Mouse (Mus musculus) CD8-positive naive resting alpha-beta T cell, adult 57 days (primary cell): ENCODE results near the gene Dohh. TPM values are rescaled to one million over a fixed set of nuclear protein-coding genes. Genes with fewer than 3 reads are reported as not detected.

ENCODE experiments used
- total RNA-seq: library from RNA; stranded (reverse); gene quantifications from one replicate; pipeline ENCODE4 v1.2.4, GENCODE M21; 2023

Gene Dohh
- 44.9 TPM for total RNA-seq

GRCm38 (mm10) chr10:81383802-81384604 lies at the start of gene Dohh, which contains the start of gene Gm48551:
Gene Dohh (plus strand): TSS chr10:81384428.
Gene Gm48551 (plus strand): TSS chr10:81384466.

GRCm38 (mm10) chr10:81342686-81343505 lies 41.3 kb upstream of the Dohh start, which contains the start of gene Gipc3:
Gene Gipc3 (minus strand): TSS chr10:81343266.

GRCm38 (mm10) chr10:81350351-81351063 lies 33.7 kb upstream of the Dohh start, which contains the start of gene Hmg20b:
Gene Hmg20b (minus strand): TSS chr10:81350480.

GRCm38 (mm10) chr10:81356991-81357844 lies 27.0 kb upstream of the Dohh start, which contains the start of gene Mfsd12:
Gene Mfsd12 (plus strand): TSS chr10:81357491.

GRCm38 (mm10) chr10:81365672-81366476 lies 18.4 kb upstream of the Dohh start, which contains the start of gene 4930404N11Rik:
Gene 4930404N11Rik (minus strand): TSS chr10:81365816.

GRCm38 (mm10) chr10:81377793-81378552 lies 6.3 kb upstream of the Dohh start, which contains the start of gene Fzr1:
Gene Fzr1 (minus strand): TSS chr10:81378516.

GRCm38 (mm10) chr10:81388505-81389055 lies 4.4 kb downstream of the Dohh start, which contains the start of gene Gm48552:
Gene Gm48552 (plus strand): TSS chr10:81389005.

GRCm38 (mm10) chr10:81392781-81393185 lies 8.6 kb downstream of the Dohh start, which contains the start of gene Smim24:
Gene Smim24 (plus strand): TSS chr10:81393051.

Other genes with a start within 250 kb of the Dohh start
- 75.4 TPM for gene Zbtb7a, start 249.2 kb upstream of the Dohh start, total RNA-seq
- 41.2 TPM for gene Pias4, start 216.5 kb upstream of the Dohh start, total RNA-seq
- 2,569 TPM for gene Eef2, start 207.8 kb upstream of the Dohh start, total RNA-seq
- 63.4 TPM for gene Dapk3, start 201.4 kb upstream of the Dohh start, total RNA-seq
- not detected for gene 4930442H23Rik, start 200.6 kb upstream of the Dohh start, total RNA-seq
- gene Nmrk2, start 182.4 kb upstream of the Dohh start, total RNA-seq: 0.37 TPM
- 0.12 TPM for gene Atcay, start 153.6 kb upstream of the Dohh start, total RNA-seq
- gene Zfr2, start 151.3 kb upstream of the Dohh start, total RNA-seq: 6.8 TPM
- 21.5 TPM for gene Matk, start 131.5 kb upstream of the Dohh start, total RNA-seq
- gene Mrpl54, start 117.5 kb upstream of the Dohh start, total RNA-seq: 123 TPM
- gene Apba3, start 117.5 kb upstream of the Dohh start, total RNA-seq: 27.2 TPM
- gene Tjp3, start 92.8 kb upstream of the Dohh start, total RNA-seq: 4.8 TPM
- gene Pip5k1c, start 91.5 kb upstream of the Dohh start, total RNA-seq: 106 TPM
- 48.0 TPM for gene Cactin, start 63.3 kb upstream of the Dohh start, total RNA-seq
- gene Tbxa2r, start 55.7 kb upstream of the Dohh start, total RNA-seq: 39.9 TPM
- gene Gipc3, start 41.2 kb upstream of the Dohh start, total RNA-seq: not detected
- 41.6 TPM for gene Hmg20b, start 33.9 kb upstream of the Dohh start, total RNA-seq
- 4.8 TPM for gene Mfsd12, start 26.9 kb upstream of the Dohh start, total RNA-seq
- gene 4930404N11Rik, start 18.6 kb upstream of the Dohh start, total RNA-seq: 5.7 TPM
- gene Fzr1, start 5.9 kb upstream of the Dohh start, total RNA-seq: 30.6 TPM
- gene Gm48551, start within 50 bp of the Dohh start, total RNA-seq: 5.8 TPM
- 4.2 TPM for gene Gm48552, start 4.6 kb downstream of the Dohh start, total RNA-seq
- 5.3 TPM for gene Smim24, start 8.6 kb downstream of the Dohh start, total RNA-seq
- gene Nfic, start 71.2 kb downstream of the Dohh start, total RNA-seq: 20.7 TPM
- gene Celf5, start 98.3 kb downstream of the Dohh start, total RNA-seq: not detected
- gene Ncln, start 112.0 kb downstream of the Dohh start, total RNA-seq: 216 TPM
- 131 TPM for gene S1pr4, start 115.7 kb downstream of the Dohh start, total RNA-seq
- 20.8 TPM for gene Gna15, start 139.8 kb downstream of the Dohh start, total RNA-seq
- 22.9 TPM for gene Gna11, start 160.8 kb downstream of the Dohh start, total RNA-seq
- 523 TPM for gene Aes, start 175.1 kb downstream of the Dohh start, total RNA-seq
- 5.9 TPM for gene Tle2, start 190.1 kb downstream of the Dohh start, total RNA-seq
- 1.9 TPM for gene Tle6, start 216.6 kb downstream of the Dohh start, total RNA-seq
- gene BC025920, start 221.8 kb downstream of the Dohh start, total RNA-seq: 4.9 TPM
- gene Sirt6, start 243.4 kb downstream of the Dohh start, total RNA-seq: 28.2 TPM
- 1.4 TPM for gene Ankrd24, start 244.1 kb downstream of the Dohh start, total RNA-seq